Mouse (Mus musculus): ENCODE measurements at regions not wholly inside any gene's neighbourhood (a gene's known extent, or its start where the extent isn't known, plus 50 kb on each side); places are given as distances from the start of the nearest gene placed in this dataset.

DNA sequence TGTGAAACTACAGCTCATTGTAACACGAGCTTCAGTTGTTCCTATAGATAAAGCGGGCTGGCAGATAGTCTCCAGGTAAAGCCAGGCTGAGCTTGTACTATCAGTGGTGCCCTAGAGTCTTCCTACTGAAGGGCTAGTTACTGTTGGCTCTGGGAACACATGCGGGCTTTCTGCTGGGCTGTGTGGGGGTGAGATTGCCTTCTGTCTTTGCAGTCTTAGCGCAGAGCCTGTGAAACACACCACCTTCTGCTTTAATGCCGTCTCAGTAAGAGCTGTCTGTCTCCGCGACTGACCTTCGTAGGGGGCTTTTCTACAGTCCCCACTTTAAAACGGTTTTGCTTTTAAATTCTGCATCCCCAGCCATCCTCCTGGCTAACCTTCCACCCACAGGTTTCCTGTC lies 76.7 kb downstream of the Trim29 start:
- DNase-seq (ENCODE audit: low spot score in 2 of 2) = peak in 1 of 2 experiments; percentile 27

- no peak for DNase-seq (ENCODE audit: low spot score in 2 of 2)
Measured at GRCm38 (mm10) chr9:43389491-43390083, 78.9 kb downstream of the Trim29 start.

DNA sequence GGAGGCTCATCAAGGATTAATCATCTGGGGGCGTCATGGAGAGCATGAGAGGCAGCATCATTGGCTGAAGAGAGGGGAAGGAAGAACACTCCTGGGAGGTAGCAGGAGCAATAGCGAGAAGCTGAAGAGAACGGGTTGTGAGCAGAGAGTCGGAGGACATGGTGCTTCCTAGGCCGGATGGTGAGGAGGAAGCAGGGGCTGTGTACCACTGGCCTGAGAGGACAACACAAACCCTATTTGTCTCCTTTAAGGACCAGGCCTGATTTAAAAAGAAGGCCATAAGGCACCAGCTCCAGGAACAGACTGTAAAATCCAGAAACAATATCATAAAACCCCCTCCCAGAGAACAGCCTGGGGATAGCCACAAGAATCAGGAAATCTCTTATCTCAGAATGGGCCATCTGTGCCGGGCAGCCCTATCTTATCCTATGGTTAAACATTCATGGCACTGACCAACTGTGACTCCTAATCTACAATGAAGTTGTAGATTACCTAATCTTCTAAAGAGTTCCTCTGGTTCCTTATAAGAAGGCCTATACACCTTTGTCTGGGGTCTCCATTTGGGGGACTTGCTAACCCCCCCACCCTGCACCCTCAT lies 81.9 kb downstream of the Trim29 start:
- DNase-seq (ENCODE audit: low spot score in 2 of 2) = no peak

- peak; percentile 15 to 31 for DNase-seq (ENCODE audit: low spot score in 2 of 2)
Measured at GRCm38 (mm10) chr9:43394204-43394603, 83.6 kb downstream of the Trim29 start.

DNA sequence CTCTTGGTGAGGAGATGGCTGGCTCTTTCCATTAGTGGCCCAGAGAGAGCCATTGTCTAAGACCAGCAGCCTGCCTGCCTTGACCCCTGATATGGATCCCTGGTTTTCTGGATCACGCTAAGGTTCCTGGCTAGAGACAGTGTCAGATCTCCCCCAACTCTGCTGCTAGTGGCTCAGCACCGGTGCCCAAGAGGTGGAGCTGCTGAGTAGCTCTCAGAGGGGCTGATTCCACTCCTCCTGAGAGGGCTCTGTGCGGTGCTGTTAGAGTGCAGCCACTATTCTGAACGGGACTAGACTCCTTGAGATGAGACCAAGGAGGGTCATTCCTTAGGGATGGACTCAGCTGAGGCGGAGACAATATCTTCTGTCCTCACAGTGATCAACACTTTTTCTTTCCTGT lies 84.6 kb downstream of the Trim29 start:
- no peak for DNase-seq (ENCODE audit: low spot score in 2 of 2)

DNA sequence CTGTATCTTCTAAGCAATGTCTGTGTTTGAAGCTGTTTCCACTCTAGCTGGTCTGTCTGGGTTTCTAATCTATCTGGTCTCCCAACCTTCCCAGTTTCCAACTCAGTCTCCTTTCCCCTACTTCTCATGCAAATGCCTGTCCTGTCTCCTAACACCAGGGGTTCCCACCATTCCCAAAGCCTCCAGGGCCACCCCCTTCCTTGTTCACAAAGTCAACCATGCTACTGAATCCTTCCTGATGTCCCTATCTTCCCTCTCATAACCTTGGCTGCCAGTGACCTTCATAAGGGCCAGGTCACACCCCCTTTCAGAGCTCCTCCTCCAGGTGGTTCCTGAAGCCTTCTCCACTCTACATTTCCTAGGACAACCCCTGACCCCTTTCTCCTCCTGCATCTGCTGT lies 85.9 kb downstream of the Trim29 start:
- no peak for DNase-seq (ENCODE audit: low spot score in 2 of 2)

DNA sequence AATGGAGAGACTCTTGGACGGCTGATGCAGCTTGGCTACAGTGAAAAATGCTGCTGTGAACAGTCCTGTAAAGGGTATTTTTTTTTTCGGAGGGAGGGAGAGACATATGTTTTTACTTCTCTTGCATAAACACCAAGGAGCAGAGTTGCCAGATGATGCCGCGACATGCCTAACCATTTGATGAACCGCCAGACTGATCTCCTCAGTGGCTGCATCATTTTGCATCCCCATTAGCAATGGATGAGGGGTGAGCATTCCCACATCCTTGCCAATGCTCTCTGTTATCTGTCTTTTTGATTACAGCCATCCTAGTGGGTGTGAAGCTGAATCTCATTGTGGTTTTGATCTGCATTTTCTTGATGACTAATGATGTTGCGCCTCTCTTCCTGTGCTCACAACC lies 97.8 kb downstream of the Trim29 start:
- DNase-seq (ENCODE audit: low spot score in 2 of 2) = no peak

- DNase-seq (ENCODE audit: low spot score in 2 of 2) = no peak
Measured at GRCm38 (mm10) chr9:43412473-43412872, 101.8 kb downstream of the Trim29 start.

DNA sequence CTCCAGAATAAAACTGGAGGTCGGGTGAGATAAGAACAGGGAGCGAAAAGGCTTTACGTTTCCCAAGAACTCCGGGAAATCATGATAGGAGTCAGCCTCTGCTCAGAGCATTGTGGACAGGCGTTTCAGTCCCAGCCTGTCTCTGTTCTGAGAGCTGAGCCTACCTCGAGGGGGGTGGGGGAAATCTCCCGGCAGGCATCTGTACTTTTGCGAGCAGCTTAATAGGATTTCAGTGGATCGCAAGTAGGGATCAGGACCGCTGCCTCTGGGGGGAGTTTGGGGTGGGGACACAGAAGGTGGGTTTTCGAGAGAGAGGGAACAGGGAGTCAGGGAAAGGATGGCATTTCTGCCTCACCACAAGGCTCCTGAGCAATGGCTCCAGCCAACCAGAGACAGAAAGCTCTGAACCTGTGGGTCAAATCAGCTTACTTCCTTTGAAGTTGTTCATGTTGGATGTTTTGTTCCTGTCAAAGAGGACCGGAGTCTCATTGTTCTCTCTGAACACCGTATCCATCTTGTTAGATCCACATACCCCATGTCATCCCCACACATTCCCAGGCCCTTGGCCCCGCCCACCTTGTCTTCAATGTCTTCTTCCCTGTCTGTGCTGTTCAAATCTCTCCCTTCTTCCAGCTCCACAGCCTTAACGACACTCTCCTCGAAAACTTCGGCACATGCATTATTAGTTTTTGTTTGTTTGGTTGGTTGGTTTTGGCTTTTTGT lies 109.5 kb downstream of the Trim29 start:
- no peak for DNase-seq (ENCODE audit: low spot score in 2 of 2)

- no peak for DNase-seq (ENCODE audit: low spot score in 2 of 2)
Measured at GRCm38 (mm10) chr9:43427007-43427406, 116.4 kb downstream of the Trim29 start.

DNA sequence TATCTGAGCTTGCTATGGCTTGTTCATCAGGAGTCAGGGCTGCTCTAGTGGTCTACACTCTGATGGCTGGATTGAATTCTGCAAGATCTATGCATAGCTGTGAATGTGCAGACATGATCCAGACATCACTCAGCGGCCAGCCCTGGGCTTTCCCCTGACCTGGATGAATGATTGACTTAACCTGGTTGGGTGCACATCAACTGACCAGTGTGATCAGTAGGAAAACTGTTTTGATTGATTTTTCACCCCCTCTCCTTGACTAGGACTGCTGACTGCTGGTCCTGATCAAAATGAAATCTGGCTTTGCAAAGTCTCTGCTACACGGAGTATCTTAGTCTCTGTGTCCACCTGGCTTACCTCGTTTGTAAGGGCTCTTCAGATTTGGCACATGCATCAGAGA lies 123.3 kb downstream of the Trim29 start:
- DNase-seq (ENCODE audit: low spot score in 2 of 2) = no peak

GRCm38 (mm10) chr9:43438476-43438875 lies 127.8 kb downstream of the Trim29 start:
- no peak for DNase-seq (ENCODE audit: low spot score in 2 of 2)

DNA sequence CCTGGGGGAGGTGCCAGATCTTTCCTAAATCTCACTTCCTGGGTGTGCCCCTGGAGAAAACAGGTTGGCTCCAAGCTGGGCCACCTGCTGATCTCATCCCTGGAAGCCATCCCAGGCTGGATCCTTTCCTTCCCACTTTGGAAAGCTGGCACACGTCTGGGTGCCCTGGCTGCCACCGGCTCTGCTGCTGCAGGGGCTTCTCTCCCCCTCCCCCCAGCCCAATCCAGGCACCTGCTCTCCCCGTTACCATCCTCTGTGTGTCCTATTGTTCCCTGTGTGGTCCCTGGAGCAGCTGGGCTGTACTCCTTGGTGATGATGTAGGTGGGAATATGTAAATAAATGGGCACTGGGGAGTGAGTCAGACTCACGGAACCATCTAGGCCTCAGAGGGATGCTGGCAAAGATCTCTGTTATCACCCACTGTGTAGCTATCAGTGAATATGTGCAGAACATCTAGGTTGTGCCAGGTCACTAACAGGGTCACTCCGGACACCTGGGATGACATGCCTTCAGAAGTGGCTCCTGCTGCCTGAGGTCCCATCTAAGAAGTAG lies 130.4 kb downstream of the Trim29 start:
- DNase-seq (ENCODE audit: low spot score in 2 of 2) = peak in 1 of 2 experiments; percentile 34

DNA sequence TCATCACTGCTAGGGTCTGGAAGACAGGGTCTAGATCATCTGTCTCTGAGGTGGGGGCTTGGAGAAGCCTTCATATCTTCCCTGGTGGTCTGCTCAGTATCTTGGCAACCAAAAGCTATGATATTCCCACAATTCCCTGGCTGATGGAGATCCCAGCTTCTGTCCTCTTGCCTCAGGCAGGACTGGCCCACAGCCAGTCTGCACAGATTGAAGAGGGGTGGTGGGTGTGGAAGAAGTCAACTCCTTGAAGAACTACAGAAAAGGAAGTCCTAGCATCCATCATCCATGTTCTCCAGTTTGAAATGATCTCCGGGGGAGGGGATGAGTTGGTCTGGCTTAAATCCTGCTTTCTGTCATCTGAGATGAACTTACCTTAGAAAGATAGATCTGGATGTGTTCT lies 134.8 kb downstream of the Trim29 start:
- no peak for DNase-seq (ENCODE audit: low spot score in 2 of 2)

DNA sequence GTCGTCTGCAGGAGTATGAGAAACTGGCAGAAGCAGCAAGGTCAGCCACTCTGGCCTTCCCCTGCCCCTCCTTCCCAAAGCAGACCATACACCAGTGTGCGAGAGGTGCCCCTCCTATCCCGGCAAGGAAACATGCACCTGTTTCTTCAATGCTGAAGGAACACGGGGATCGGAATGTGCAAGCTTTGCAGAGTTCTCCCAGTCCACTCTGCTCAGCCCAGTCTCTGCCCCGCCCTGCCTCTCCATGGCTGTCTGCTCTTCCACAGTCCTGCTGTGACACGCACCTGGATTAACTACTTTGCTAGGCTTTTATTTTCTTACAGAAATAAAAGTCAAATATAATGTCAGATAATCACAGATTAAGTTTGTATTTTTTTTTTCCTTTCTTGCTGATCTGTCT lies 136.7 kb downstream of the Trim29 start:
- no peak for DNase-seq (ENCODE audit: low spot score in 2 of 2)

GRCm38 (mm10) chr9:43448981-43449380 lies 138.3 kb downstream of the Trim29 start:
- DNase-seq (ENCODE audit: low spot score in 2 of 2) = no peak

DNA sequence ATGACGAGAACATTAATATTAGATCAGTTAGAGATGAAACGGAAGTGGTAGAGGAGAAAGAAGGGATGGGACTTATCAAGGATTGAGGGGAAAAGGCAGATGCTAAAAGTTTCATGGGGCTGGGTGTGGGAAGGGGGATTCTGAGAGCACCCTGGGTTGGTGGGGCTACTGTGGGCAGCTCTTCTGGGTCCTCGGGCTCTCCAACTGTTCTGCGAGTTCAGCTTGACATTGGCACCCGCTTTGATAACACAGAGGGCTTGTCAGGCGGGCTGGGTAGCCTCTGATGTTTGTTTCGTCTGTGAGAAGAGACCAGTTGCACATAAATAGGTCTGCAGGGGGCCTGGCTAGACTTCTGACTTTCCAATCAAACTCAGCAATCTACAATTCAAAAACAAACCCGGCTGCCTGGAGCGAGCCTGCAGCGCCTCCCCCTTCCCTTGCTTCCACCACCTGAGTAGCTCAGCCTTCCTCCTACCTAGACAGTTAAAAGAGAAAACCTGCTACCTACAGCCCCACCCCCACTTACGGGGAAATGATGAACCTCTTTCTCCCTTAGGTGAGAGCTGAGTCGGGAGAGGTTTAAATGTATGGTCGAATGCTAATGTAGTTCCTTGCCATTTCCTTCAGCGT lies 143.4 kb downstream of the Trim29 start:
- DNase-seq (ENCODE audit: low spot score in 2 of 2) = no peak

DNA sequence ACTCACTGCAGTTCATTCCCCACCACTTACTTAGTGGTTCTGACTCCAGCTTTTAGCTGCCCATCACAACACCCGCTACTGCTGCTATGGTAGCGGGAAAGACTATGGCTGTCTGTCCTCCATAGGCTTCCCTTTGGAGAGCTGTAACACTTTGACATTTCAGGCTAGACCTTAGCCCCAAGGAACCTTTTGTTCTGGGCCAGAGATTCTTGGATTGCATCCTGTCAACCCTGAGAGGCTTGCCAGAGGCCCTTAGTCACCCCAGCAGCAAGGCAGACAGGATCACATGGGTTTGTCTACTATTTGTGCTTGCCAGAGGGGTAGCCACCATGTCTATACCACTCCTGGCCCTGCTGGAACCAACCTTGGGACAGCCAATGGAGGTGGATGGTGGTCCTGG lies 147.1 kb downstream of the Trim29 start:
- DNase-seq (ENCODE audit: low spot score in 2 of 2) = no peak

DNA sequence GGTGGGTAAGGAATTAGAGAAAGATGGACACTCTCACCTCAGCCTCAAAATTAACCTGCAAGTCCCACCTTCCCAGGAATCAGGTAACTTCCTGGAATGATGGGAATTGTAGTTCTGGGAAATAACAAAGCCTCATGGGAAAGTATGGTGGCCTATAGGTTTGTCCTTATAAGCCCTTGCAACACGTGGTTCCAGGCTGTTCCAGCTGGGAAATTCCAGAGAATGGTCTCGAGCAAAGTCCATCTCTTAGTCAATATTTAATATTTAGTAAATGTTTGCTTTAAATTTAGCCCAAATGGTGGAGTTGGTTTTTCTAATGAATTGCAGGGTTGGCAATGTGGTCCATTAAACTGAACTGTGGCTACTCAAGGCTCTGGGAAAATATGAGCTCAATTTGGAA lies 150.5 kb downstream of the Trim29 start:
- no peak for DNase-seq (ENCODE audit: low spot score in 2 of 2)

GRCm38 (mm10) chr9:43463445-43464090 lies 152.9 kb downstream of the Trim29 start:
- no peak for DNase-seq (ENCODE audit: low spot score in 2 of 2)

DNA sequence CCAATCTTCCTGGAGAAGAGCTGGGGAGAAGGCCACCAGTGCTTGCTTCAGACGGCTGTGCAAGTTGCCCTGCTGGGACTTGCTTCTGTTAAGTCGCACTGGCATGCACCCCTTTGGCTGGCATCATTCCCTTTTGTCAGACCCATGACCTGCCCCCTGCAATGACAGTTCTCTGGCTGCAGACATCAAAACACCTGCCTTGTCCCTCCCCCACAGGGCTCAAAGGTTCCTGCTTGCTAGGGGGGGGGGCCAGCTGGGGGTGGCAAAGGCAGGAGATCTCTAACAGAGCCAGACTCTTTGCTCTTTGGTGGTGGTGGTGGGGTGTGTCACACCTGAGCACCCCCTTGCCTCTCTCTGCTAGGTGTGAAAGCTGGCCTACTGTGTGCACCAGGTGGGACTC lies 154.5 kb downstream of the Trim29 start:
- no peak for DNase-seq (ENCODE audit: low spot score in 2 of 2)
